Mouse (Mus musculus): Measurements from ENCODE around the gene Nhlrc2.

The Nhlrc2 gene

GRCm38 (mm10) chr19:56565358-56565757 lies 17.3 kb downstream of the Nhlrc2 start:
- no peak for DNase-seq (ENCODE audit: low spot score)

DNA sequence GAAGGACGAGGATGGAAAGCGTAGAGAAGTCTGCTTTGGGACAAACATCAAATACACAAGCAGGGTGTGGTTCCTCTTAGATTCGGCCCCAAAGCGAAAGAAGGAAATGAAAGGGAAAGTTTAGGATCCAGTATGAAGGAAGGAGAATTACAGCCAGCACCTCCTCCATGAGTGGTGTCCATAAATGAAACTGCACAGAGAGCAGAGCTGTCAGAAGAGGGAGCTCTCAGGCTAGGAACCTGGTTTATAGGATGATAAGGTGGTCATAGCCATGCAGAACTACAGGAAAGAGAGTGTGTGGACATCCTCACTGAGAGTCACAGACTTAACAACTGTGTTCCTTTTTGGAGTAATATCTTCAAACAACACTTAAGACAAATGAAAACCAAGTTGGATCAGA lies 18.0 kb downstream of the Nhlrc2 start:
- no peak for DNase-seq (ENCODE audit: low spot score)

- DNase-seq (ENCODE audit: low spot score): no peak
Measured at GRCm38 (mm10) chr19:56566940-56567339, 18.9 kb downstream of the Nhlrc2 start.

DNA sequence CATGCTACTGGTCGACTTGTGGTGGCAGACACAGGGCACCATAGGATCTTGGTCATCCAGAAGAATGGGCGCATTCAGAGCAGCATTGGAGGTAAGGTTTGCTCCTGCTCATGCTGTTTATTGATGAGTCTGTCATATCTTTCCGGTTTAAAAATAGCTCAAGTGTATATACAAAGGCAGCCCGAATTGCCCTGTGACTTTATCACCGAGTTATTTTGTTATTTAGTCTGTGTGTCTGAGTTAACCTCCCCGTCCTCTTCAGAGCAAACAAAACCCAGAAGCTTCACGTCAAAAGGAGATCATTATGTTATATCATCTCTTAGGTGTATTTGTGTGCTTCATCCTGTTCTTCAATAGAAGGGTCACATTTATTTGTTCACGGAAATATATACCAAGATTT lies 22.7 kb downstream of the Nhlrc2 start:
- no peak for DNase-seq (ENCODE audit: low spot score)

DNA sequence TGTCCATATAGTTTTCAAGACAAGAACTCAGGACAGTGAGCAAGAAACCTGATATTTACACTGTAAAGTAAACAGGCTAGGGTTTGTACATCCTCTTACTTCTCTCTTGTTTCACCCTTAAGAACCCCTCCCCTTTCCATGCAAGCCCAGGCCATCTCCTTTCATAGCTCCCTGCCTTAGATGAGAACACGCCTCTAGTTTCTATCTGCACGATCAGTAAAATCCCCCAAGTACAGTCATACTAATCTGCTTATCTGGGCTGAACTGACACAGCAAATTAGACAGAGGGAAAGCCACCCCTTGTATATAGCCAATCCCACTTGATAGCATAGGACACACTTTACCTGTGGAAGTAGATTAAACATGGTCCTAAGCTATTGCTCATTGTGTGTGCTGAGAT lies 23.2 kb downstream of the Nhlrc2 start:
- DNase-seq (ENCODE audit: low spot score): no peak

- DNase-seq (ENCODE audit: low spot score): no peak
Measured at GRCm38 (mm10) chr19:56571913-56572312, 23.9 kb downstream of the Nhlrc2 start.

GRCm38 (mm10) chr19:56573184-56573583 lies 25.1 kb downstream of the Nhlrc2 start:
- DNase-seq (ENCODE audit: low spot score): no peak

GRCm38 (mm10) chr19:56577801-56578200 lies 29.7 kb downstream of the Nhlrc2 start:
- DNase-seq (ENCODE audit: low spot score): no peak

- no peak for DNase-seq (ENCODE audit: low spot score)
Measured at GRCm38 (mm10) chr19:56581981-56582380, 33.9 kb downstream of the Nhlrc2 start.

- DNase-seq (ENCODE audit: low spot score): no peak
Measured at GRCm38 (mm10) chr19:56583785-56584184, 35.7 kb downstream of the Nhlrc2 start.

- DNase-seq (ENCODE audit: low spot score): no peak
Measured at GRCm38 (mm10) chr19:56584288-56584687, 36.2 kb downstream of the Nhlrc2 start.

DNA sequence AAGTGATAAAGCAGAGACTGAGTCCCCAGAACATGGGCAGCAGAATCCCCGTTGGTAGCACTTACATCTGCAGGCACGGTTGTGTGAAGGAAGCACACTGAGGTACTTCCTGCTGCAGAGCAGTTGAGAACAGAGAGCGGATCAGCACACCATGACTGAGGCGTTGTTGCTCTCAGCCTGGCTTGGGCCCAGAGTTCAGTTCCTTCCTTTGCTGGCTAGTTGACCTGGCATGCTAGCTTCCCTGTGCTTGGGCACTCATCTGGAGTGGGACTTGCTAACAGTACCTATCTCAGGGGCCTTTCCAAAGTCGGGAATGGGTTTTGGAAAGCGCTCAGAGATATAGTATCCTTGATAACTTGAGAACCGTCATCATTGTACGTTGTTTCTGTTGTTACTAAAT lies 38.3 kb downstream of the Nhlrc2 start:
- DNase-seq (ENCODE audit: low spot score): no peak

DNA sequence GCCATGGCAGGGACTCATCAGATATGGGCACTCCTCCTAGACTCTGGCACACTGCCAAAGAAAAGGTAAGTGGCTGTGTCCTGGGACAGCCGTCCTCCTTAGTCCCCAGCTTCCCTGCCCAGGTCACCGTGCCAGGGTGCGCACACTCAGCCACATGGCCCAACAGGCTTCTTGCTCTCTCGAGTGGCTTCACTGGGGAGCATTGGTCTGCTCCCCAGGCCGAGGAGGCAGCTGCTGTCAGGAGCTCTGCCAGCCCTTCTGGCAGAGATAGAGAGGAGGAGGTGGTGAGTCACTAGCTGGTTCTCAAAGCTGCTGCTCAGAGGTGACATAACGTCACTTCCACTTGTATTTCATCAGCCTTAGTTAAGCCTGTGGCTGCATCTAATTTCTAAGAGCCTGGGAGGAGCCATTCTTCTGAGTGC lies 40.2 kb downstream of the Nhlrc2 start:
- DNase-seq (ENCODE audit: low spot score): no peak

GRCm38 (mm10) chr19:56589008-56589407 lies 40.9 kb downstream of the Nhlrc2 start:
- no peak for DNase-seq (ENCODE audit: low spot score)

GRCm38 (mm10) chr19:56589455-56589854 lies 41.4 kb downstream of the Nhlrc2 start:
- DNase-seq (ENCODE audit: low spot score): no peak

DNA sequence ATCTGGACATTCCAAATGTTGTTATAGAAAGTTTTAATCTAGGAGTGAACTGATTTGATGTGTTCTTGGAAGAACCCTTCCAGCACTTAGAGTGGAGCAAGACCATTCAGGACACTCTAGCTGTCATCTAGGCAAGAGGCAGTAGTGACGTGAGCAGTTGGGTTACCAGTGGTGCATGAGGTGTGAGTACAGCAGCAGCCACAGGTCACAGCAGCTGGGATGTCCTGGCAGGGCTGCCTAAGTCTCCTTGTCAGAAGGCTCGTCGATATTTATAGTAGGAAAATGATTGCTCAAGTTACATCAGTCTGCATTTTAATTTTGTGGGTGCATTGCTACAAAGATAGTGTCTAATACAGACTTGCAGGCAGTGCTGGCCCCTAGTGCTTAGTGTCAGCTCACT lies 42.2 kb downstream of the Nhlrc2 start:
- DNase-seq (ENCODE audit: low spot score): no peak

GRCm38 (mm10) chr19:56592472-56592871 lies 44.4 kb downstream of the Nhlrc2 start:
- DNase-seq (ENCODE audit: low spot score): no peak

- DNase-seq (ENCODE audit: low spot score): no peak
Measured at GRCm38 (mm10) chr19:56599996-56600395, 51.9 kb downstream of the Nhlrc2 start.

DNA sequence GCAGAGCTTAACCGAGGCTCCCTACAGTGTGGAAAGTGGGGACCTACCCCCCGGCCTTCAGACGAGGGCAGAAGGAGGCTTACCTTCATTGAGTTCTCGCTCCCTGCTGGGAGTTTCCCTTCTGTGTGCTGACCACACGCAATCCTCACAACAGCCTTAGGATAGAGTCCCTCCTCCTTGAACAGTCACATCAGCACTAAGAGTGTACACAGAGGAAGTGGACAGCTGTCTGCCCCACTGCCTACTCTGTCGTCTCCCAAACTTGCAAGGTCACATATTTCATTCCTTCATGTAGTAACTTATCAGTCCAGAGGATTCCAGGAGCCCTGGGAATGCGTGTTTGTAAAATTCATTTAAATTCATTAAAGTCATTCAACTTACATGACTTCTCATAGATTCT lies 52.7 kb downstream of the Nhlrc2 start:
- DNase-seq (ENCODE audit: low spot score): no peak

- no peak for DNase-seq (ENCODE audit: low spot score)
Measured at GRCm38 (mm10) chr19:56601901-56602347, 53.9 kb downstream of the Nhlrc2 start.

DNA sequence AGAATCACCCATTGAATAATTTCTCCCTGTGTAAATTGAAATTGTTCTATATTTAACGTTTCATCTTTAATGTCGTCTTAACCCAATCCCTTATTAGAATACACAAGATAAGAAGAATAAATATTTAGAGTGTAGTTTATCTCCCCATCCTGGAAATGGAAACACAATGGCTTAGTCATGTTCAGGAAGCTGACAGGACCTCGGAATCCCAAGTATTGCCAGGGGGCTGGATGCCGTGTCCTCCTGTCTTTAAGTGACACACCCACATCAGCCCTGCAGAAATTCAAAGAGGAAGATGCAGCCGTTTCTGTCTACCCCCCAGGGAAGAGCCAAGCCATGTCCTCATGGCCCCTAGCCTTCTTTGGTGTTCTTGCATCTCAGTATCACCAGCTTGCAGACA lies 60.9 kb downstream of the Nhlrc2 start:
- no peak for DNase-seq (ENCODE audit: low spot score)

DNA sequence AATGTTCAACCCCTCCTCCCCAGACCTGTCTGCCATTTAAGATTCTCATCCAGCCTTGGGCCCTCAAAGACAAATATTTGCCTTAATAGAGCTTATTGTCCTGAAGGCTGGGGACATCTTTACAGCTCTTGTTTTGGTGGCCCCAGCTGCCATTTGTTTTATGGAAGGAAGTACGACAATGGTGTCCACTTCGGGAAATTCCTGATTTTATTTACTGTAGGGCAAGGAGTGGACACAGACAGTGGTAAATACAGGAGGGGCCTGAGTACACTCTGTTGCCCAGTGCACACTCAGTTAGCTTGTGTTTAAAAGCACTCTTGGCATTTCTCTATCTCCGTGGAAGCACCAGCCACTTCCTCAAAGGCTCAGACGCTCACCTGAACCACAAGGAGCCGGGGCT lies 66.1 kb downstream of the Nhlrc2 start:
- DNase-seq (ENCODE audit: low spot score): no peak

DNA sequence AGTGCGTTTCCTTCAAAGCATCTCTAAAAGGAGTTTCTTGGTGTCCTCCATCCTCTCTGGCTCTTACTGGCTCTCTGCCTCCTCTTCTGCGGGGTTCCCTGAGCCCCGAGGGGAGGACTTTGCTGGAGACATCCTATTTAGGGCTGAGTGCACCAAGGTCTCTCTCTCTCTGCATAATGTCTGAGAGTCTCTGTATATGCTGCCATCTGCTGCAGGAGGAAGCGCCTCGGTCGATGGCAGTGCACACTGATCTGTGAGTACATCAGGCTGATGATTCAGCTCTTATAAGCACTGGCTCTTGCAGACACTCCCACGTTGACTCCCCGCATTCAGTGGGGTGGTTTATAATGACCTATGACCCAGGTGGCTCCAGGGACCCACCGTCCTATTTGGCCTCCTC lies 70.8 kb downstream of the Nhlrc2 start:
- no peak for DNase-seq (ENCODE audit: low spot score)

DNA sequence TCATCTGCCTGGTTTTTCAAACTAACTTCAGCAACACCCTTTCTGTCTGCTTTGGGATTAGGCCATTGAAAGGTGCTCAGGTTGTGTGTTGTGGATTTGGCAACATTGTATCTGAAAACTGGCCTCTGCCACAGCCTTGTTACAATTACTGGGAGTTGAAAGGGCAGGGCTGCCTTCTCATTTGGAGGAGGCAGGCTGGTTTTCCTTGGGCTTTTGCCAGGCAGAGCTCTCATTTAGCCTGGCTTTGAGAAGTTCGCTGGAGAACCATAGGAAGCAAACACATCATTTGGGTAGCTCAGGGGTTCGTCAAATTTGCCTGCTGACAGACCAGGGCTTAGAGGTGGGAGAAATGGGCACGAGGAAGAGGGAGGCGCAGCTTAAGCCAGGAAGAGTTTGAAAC lies 71.5 kb downstream of the Nhlrc2 start:
- no peak for DNase-seq (ENCODE audit: low spot score)

DNA sequence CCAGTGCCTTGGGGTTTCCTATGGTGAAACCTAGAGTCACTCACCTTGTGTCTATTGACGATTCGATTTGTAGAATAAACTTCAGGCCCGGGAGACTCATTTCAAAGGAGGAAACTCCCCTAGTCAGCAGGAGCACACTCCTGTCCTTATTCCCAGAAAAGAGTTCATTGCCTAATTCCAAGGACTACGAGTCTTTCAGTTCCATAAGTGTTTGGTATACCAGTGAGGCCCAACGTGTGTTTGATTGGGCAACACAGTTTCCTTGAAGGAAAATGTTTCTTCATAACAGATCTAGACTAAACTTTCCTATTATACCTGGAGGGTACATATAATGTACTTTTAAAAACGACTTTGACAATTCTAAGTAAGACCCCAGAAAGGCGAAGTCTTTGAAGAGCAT lies 73.8 kb downstream of the Nhlrc2 start:
- no peak for DNase-seq (ENCODE audit: low spot score)

Measured in spleen, adult 12 weeks (tissue).